Mouse (Mus musculus): ENCODE data around the gene Gm10112. TPM values are rescaled to one million over a fixed set of nuclear protein-coding genes. Genes with fewer than 3 reads are reported as not detected.

Gm10112 gene
- not detected in 2 replicates for polyA plus RNA-seq (2016; fragmentation: Nextera tagmentation; extraction: Ambion mirVana)

DNA sequence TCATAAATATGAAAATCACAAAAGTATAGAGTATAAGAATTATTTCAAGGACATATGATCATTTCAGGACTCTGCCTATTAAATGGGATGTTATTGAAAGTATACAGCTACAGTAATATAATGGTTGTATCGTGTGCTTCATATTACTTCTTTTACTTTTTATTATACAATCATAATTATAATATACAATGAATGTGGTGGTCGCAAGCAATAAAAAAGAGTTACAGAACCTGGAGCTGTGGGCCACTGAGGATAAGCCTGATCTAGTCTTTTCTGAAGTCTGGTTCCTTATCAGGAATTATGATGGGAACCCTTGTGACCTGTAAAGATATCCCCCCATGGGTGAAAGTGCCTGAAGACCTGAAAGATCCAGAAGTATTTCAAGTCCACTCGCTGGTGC lies at the start of gene Gm10112:
Gene Gm10112, plus strand, starts transcription at position 301 of the 400 bp plus-strand sequence.
- Histone ChIP-seq H3K4me3 (no peak within 1 kb of the TSS), H3K9me3 (no peaks in the 10 kb centered on the region), H3K4me1 (no peaks in the 10 kb centered on the region), H3K27me3 (ENCODE audit: poor library complexity, severe bottlenecking) (no peaks in the 10 kb centered on the region), H3K27ac (no peak within 1 kb of the TSS), H3K36me3 (replicated peaks) (no peaks in the 10 kb centered on the region)
- DNase-seq (ENCODE audit: extremely low spot score, low spot score), result no peak
- 82% methylated on average over 3 of the region's 3 CpGs for WGBS

DNA sequence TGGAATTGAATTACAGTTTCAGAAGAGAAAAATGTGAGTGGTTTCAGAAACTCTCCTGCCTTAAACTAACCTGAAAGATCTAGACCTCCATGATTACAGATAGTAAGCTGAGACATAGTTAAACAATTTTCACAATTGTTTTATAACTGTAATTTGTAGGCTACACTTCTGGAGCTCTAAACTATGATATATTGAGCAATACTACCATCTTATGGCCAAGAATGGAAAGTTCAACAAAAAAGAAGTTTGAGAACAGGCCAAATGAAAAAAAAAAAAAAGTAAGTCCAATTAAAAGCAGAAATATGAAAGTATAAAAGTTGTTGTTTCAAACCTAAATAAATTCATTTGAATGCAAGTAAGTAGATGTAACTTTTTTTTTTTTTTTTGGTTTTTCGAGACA lies 21.4 kb downstream of the Gm10112 start:
- no peaks in the 10 kb centered on the region for H3K27me3 ChIP-seq (ENCODE audit: poor library complexity, severe bottlenecking)
- H3K36me3 ChIP-seq (replicated peaks), result no peaks in the 10 kb centered on the region
- H3K27ac ChIP-seq, result no peak overlapping the region
- 92% methylated on average over 1 of the region's 1 CpGs for WGBS
- no peak overlapping the region for H3K4me3 ChIP-seq
- H3K4me1 ChIP-seq, result no peaks in the 10 kb centered on the region
- H3K9me3 ChIP-seq, result no peaks in the 10 kb centered on the region
- no peak for DNase-seq (ENCODE audit: extremely low spot score, low spot score)

DNA sequence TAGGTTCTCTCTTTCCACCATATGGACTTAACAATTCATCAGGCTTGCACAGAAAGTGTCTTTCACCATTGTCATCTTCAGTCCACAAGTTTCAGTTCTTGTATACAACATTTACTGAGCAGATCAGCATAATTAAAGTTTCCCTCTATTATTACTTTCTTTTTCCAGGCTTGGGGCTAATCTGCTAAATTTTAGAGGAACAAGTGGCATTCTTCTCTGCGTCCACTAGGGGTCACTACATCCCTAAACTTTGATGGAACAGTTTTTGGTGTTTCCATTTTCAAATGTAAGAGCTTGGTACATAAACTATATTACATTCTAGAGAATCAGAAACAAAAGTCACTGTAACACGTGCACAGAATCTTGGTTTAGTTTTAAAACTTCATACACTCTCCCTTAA lies 28.2 kb downstream of the Gm10112 start:
- Histone ChIP-seq H3K4me1 (no peaks in the 10 kb centered on the region), H3K27me3 (ENCODE audit: poor library complexity, severe bottlenecking) (no peaks in the 10 kb centered on the region), H3K27ac (no peak overlapping the region), H3K4me3 (no peak overlapping the region), H3K9me3 (no peaks in the 10 kb centered on the region), H3K36me3 (replicated peaks) (no peaks in the 10 kb centered on the region)
- 0% methylated on average over 2 of the region's 2 CpGs for WGBS
- no peak for DNase-seq (ENCODE audit: extremely low spot score, low spot score)

DNA sequence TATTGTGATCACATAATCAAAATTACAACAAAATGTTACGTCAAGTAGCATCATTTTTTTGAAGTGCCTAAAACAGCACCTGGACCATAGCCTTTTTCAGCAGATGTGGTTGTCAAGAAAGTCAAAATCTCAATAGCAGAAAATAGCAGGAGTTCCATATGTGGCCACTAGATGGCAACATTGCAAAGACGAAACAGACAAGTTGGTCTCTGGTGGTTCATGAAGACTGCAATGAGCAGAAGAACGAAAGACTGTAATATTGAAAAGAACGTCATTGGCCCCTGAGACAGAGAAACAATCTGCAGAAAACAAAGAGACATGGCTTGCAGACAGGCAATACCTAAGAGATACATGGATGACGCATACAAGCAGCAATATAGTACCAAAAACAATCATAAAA lies 42.1 kb downstream of the Gm10112 start:
- no peaks in the 10 kb centered on the region for H3K27me3 ChIP-seq (ENCODE audit: poor library complexity, severe bottlenecking)
- H3K4me3 ChIP-seq, result no peak overlapping the region

More for the DNA sequence above, 42.1 kb downstream of the Gm10112 start:
- peak; percentile 16 for DNase-seq (ENCODE audit: extremely low spot score, low spot score)
- Histone ChIP-seq H3K27ac (no peak overlapping the region), H3K9me3 (no peaks in the 10 kb centered on the region), H3K4me1 (no peaks in the 10 kb centered on the region), H3K36me3 (replicated peaks) (no peaks in the 10 kb centered on the region)
- 23% methylated on average over 5 of the region's 5 CpGs for WGBS

Other genes starting within 250 kb of the Gm10112 start
- gene Cylc1, start 57.9 kb upstream of the Gm10112 start, polyA plus RNA-seq (2016; fragmentation: Nextera tagmentation; extraction: Ambion mirVana), result not detected in 2 replicates